Mouse (Mus musculus): Measurements from ENCODE around the gene Arhgef15. TPM values are rescaled to one million over a fixed set of nuclear protein-coding genes. Genes with fewer than 3 reads are reported as not detected.

Arhgef15 gene
- total and polyA plus RNA-seq, 3 experiments, result 0.22 TPM; not detected in 2

- Histone ChIP-seq H3K27me3 (ENCODE audit: insufficient read depth, low read length) (peaks cover 5% of the 10 kb centered on the region; the same call in 1 of the 2 replicates), H3K36me3 (replicated peaks) (peaks cover 51% of the 10 kb centered on the region), H3K4me1 (ENCODE audit: insufficient read depth, low read depth, low read length) (peaks cover 45% of the 10 kb centered on the region), H3K4me3 (ENCODE audit: low read depth, low read length) (no peak overlapping the region), H3K9me3 (replicated peaks) (no peaks in the 10 kb centered on the region)
- TF ChIP-seq GATA1 (IDR thresholded peaks at IDR 0.05; ENCODE audit: borderline replicate concordance, low read length) (no peak), POLR2AphosphoS5 (IDR thresholded peaks at IDR 0.05; ENCODE audit: insufficient replicate concordance, low read depth, low read length) (no peak), CTCF (IDR thresholded peaks at IDR 0.05; ENCODE audit: low read depth, low read length) (no peak), GATA2 (IDR thresholded peaks at IDR 0.05; ENCODE audit: borderline replicate concordance, low read depth, low read length) (no peak), TAL1 (conservative IDR thresholded peaks at IDR 0.05; ENCODE audit: low read depth, low read length) (no peak)
- no peak for DNase-seq (ENCODE audit: low spot score)
- ATAC-seq (ENCODE audit: extremely low read depth, insufficient number of reproducible peaks, low FRiP score, poor library complexity, severe bottlenecking), result no peak
Measured at GRCm38 (mm10) chr11:68906461-68906790, 50.9 kb downstream of the Arhgef15 start.

- H3K4me3 ChIP-seq (ENCODE audit: low read depth, low read length), result no peak overlapping the region
- TF ChIP-seq POLR2AphosphoS5 (IDR thresholded peaks at IDR 0.05; ENCODE audit: insufficient replicate concordance, low read depth, low read length) (0 out of 2 replicates have a peak, but pooled peaks have one; percentile 44), GATA2 (IDR thresholded peaks at IDR 0.05; ENCODE audit: borderline replicate concordance, low read depth, low read length) (no peak)
- ATAC-seq (ENCODE audit: extremely low read depth, insufficient number of reproducible peaks, low FRiP score, poor library complexity, severe bottlenecking) (no peak), DNase-seq (ENCODE audit: low spot score) (no peak)
- peaks cover 51% of the 10 kb centered on the region for H3K36me3 ChIP-seq (replicated peaks)
- H3K27me3 ChIP-seq (ENCODE audit: insufficient read depth, low read length), result peaks cover 2% of the 10 kb centered on the region; the same call in 1 of the 2 replicates
- peaks cover 46% of the 10 kb centered on the region for H3K4me1 ChIP-seq (ENCODE audit: insufficient read depth, low read depth, low read length)
- no peaks in the 10 kb centered on the region for H3K9me3 ChIP-seq (replicated peaks)
Measured at GRCm38 (mm10) chr11:68905665-68906460, 51.4 kb downstream of the Arhgef15 start.

GRCm38 (mm10) chr11:68905138-68905531, 52.1 kb downstream of the Arhgef15 start:
- Histone ChIP-seq H3K9me3 (replicated peaks) (no peaks in the 10 kb centered on the region), H3K27me3 (ENCODE audit: insufficient read depth, low read length) (peaks cover 3% of the 10 kb centered on the region), H3K4me3 (ENCODE audit: low read depth, low read length) (no peak overlapping the region), H3K4me1 (ENCODE audit: insufficient read depth, low read depth, low read length) (peaks cover 49% of the 10 kb centered on the region), H3K36me3 (replicated peaks) (peaks cover 51% of the 10 kb centered on the region)
- ATAC-seq (ENCODE audit: extremely low read depth, insufficient number of reproducible peaks, low FRiP score, poor library complexity, severe bottlenecking), result no peak
- no peak for DNase-seq (ENCODE audit: low spot score)
- TF ChIP-seq TAL1 (conservative IDR thresholded peaks at IDR 0.05; ENCODE audit: low read depth, low read length) (no peak), GATA1 (IDR thresholded peaks at IDR 0.05; ENCODE audit: borderline replicate concordance, low read length) (no peak), POLR2AphosphoS5 (IDR thresholded peaks at IDR 0.05; ENCODE audit: insufficient replicate concordance, low read depth, low read length) (no peak), GATA2 (IDR thresholded peaks at IDR 0.05; ENCODE audit: borderline replicate concordance, low read depth, low read length) (no peak), CTCF (IDR thresholded peaks at IDR 0.05; ENCODE audit: low read depth, low read length) (no peak)

GRCm38 (mm10) chr11:68904375-68905137, 52.7 kb downstream of the Arhgef15 start:
- H3K27me3 ChIP-seq (ENCODE audit: insufficient read depth, low read length), result peaks cover 5% of the 10 kb centered on the region
- DNase-seq (ENCODE audit: low spot score) (peak; percentile 20), ATAC-seq (ENCODE audit: extremely low read depth, insufficient number of reproducible peaks, low FRiP score, poor library complexity, severe bottlenecking) (no peak)
- no peaks in the 10 kb centered on the region for H3K9me3 ChIP-seq (replicated peaks)
- peaks cover 53% of the 10 kb centered on the region for H3K4me1 ChIP-seq (ENCODE audit: insufficient read depth, low read depth, low read length)
- H3K4me3 ChIP-seq (ENCODE audit: low read depth, low read length), result no peak overlapping the region; the same call in 1 of the 2 replicates
- peaks cover 51% of the 10 kb centered on the region for H3K36me3 ChIP-seq (replicated peaks)
- no peak for TF ChIP-seq GATA2 (IDR thresholded peaks at IDR 0.05; ENCODE audit: borderline replicate concordance, low read depth, low read length)
- no peak for TF ChIP-seq TAL1 (conservative IDR thresholded peaks at IDR 0.05; ENCODE audit: low read depth, low read length)
- no peak for TF ChIP-seq CTCF (IDR thresholded peaks at IDR 0.05; ENCODE audit: low read depth, low read length)
- no peak for TF ChIP-seq GATA1 (IDR thresholded peaks at IDR 0.05; ENCODE audit: borderline replicate concordance, low read length)
- TF ChIP-seq POLR2AphosphoS5 (IDR thresholded peaks at IDR 0.05; ENCODE audit: insufficient replicate concordance, low read depth, low read length), result no peak

GRCm38 (mm10) chr11:68903775-68904174, 53.5 kb downstream of the Arhgef15 start:
- Histone ChIP-seq H3K4me1 (ENCODE audit: insufficient read depth, low read depth, low read length) (peaks cover 54% of the 10 kb centered on the region), H3K9me3 (replicated peaks) (no peaks in the 10 kb centered on the region), H3K27me3 (ENCODE audit: insufficient read depth, low read length) (peaks cover 6% of the 10 kb centered on the region), H3K4me3 (ENCODE audit: low read depth, low read length) (peak overlapping the region; percentile 92; the same call in 1 of the 2 replicates), H3K36me3 (replicated peaks) (peaks cover 51% of the 10 kb centered on the region)
- TF ChIP-seq TAL1 (conservative IDR thresholded peaks at IDR 0.05; ENCODE audit: low read depth, low read length) (no peak), GATA1 (IDR thresholded peaks at IDR 0.05; ENCODE audit: borderline replicate concordance, low read length) (no peak), CTCF (IDR thresholded peaks at IDR 0.05; ENCODE audit: low read depth, low read length) (no peak), POLR2AphosphoS5 (IDR thresholded peaks at IDR 0.05; ENCODE audit: insufficient replicate concordance, low read depth, low read length) (no peak), GATA2 (IDR thresholded peaks at IDR 0.05; ENCODE audit: borderline replicate concordance, low read depth, low read length) (no peak)
- ATAC-seq (ENCODE audit: extremely low read depth, insufficient number of reproducible peaks, low FRiP score, poor library complexity, severe bottlenecking), result no peak
- no peak for DNase-seq (ENCODE audit: low spot score)

GRCm38 (mm10) chr11:68902823-68903222, 54.5 kb downstream of the Arhgef15 start:
- peak overlapping the region; percentile 92 for H3K4me3 ChIP-seq (ENCODE audit: low read depth, low read length)
- H3K36me3 ChIP-seq (replicated peaks), result peaks cover 51% of the 10 kb centered on the region
- H3K4me1 ChIP-seq (ENCODE audit: insufficient read depth, low read depth, low read length), result peaks cover 63% of the 10 kb centered on the region
- H3K27me3 ChIP-seq (ENCODE audit: insufficient read depth, low read length), result peaks cover 5% of the 10 kb centered on the region; the same call in 1 of the 2 replicates
- no peaks in the 10 kb centered on the region for H3K9me3 ChIP-seq (replicated peaks)
- ATAC-seq (ENCODE audit: extremely low read depth, insufficient number of reproducible peaks, low FRiP score, poor library complexity, severe bottlenecking), result no peak
- no peak for DNase-seq (ENCODE audit: low spot score)
- TF ChIP-seq CTCF (IDR thresholded peaks at IDR 0.05; ENCODE audit: low read depth, low read length) (no peak), TAL1 (conservative IDR thresholded peaks at IDR 0.05; ENCODE audit: low read depth, low read length) (no peak), GATA2 (IDR thresholded peaks at IDR 0.05; ENCODE audit: borderline replicate concordance, low read depth, low read length) (no peak)
